Mouse (Mus musculus) spleen, adult 2 months (tissue): ENCODE measurements at regions not wholly inside any gene's neighbourhood (a gene's known extent, or its start where the extent isn't known, plus 50 kb on each side); places are given as distances from the start of the nearest gene placed in this dataset.

ENCODE experiments used
- CTCF ChIP-seq: fragments of 200-500 bp; IDR thresholded peaks from 2 replicates; pipeline ENCODE4 v1.5.1; 2011; ENCODE audit warnings: mild to moderate bottlenecking, inconsistent platforms; ENCODE audit not compliant: insufficient read depth, insufficient read length, insufficient replicate concordance; ENCODE audit errors: extremely low read depth
- POLR2A ChIP-seq: fragments of 200-500 bp; IDR thresholded peaks from 2 replicates; pipeline ENCODE4 v1.6.1; 2011; ENCODE audit warnings: low read depth, low read length, inconsistent platforms

- TF ChIP-seq CTCF (no peak), POLR2A (no peak)
Observed at GRCm38 (mm10) chr13:44301215-44301614, 428.1 kb upstream of the Jarid2 start.
